Mouse (Mus musculus): ENCODE data around the gene Slc12a5. TPM values are rescaled to one million over a fixed set of nuclear protein-coding genes. Genes with fewer than 3 reads are reported as not detected.
A peak's percentile ranks its signal among the peaks of the same experiment; 100 is the strongest.

Slc12a5 gene
- polyA plus RNA-seq, 1 experiment, result 386 TPM

DNA sequence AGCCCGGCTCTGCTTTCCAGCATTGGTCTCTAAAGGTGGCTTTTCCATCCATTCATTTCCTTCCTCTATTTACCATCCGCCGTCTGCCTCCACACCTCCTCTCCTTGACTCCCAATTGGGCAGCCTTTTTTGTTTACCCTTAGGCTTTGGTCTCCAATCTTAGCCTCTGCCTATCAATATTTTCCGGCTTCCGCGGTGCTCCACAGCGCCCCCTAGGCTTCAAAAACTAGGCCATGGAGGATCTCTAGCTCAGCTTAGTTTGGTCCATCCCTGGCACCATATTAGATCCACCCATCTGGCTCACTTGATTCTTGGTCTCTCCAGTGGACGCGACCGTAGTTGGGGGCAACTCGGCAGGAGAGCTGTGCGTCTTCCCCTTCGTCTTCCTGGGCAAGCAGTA lies 10.1 kb upstream of the Slc12a5 start:
- no peak overlapping the region for H3K27ac ChIP-seq (ENCODE audit: insufficient read depth, low read length)
- peaks cover 3% of the 10 kb centered on the region; the same call in 1 of the 2 replicates for H3K27me3 ChIP-seq (ENCODE audit: control insufficient read depth, insufficient read depth, low read length)
- TF ChIP-seq CTCF (IDR thresholded peaks at IDR 0.05; ENCODE audit: borderline replicate concordance, insufficient read depth, low read depth, low read length), result peak; percentile 47; the same call in 1 of the 2 replicates
- no peak for TF ChIP-seq POLR2A (IDR thresholded peaks at IDR 0.05; ENCODE audit: borderline replicate concordance, insufficient read depth, low read length)
- peak in 1 of 2 experiments; percentile 24 for DNase-seq
- WGBS, result 27% methylated on average over 13 of the region's 13 CpGs
- H3K4me3 ChIP-seq (replicated peaks; ENCODE audit: insufficient read depth, low read depth, low read length), result no peak overlapping the region
- peaks cover 5% of the 10 kb centered on the region for H3K4me1 ChIP-seq (ENCODE audit: control insufficient read depth, insufficient read depth, low read length)

DNA sequence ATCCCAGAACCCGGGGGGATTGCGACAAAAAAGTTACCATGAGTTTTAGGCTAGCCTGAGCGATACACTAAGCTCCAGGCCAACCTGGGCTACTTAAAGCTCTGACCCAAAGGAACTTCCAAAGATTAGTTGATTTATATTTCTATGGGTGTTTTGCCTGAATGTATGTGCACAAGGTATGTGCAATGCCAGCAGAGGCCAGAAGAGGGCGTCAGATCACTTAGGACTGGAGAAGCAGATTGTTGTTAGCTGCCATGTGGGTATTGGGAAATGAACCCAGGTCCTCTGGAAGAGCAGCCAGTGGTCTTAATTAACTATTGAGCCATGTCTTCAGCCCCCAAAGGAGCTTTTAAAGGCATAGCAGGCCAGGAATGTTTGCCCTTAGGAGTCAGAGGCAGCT lies 8.9 kb upstream of the Slc12a5 start:
- WGBS, result 84% methylated on average over 4 of the region's 4 CpGs
- TF ChIP-seq CTCF (IDR thresholded peaks at IDR 0.05; ENCODE audit: borderline replicate concordance, insufficient read depth, low read depth, low read length) (peak; percentile 8; the same call in 1 of the 2 replicates), POLR2A (IDR thresholded peaks at IDR 0.05; ENCODE audit: borderline replicate concordance, insufficient read depth, low read length) (no peak)
- Histone ChIP-seq H3K27me3 (ENCODE audit: control insufficient read depth, insufficient read depth, low read length) (peaks cover 3% of the 10 kb centered on the region; the same call in 1 of the 2 replicates), H3K4me1 (ENCODE audit: control insufficient read depth, insufficient read depth, low read length) (peaks cover 5% of the 10 kb centered on the region), H3K4me3 (replicated peaks; ENCODE audit: insufficient read depth, low read depth, low read length) (no peak overlapping the region), H3K27ac (ENCODE audit: insufficient read depth, low read length) (no peak overlapping the region)
- no peak for DNase-seq

DNA sequence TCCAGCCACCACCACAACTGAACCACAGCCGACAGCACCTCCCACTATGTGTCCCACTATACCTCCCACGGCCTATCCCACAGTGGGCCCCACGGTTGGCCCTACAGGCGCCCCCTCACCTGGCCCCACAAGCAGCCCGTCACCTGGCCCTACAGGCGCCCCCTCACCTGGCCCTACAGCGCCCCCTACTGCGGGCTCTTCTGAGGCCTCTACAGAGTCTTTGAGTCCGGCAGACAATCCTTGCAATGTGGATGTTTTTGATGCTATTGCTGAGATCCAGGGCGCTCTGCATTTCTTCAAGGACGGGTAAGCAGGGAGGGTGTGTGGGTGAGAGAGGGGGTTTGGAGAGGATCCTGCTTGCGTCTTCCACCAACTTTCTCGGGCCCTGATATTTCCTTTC lies 8.2 kb upstream of the Slc12a5 start:
- TF ChIP-seq POLR2A (IDR thresholded peaks at IDR 0.05; ENCODE audit: borderline replicate concordance, insufficient read depth, low read length) (no peak), CTCF (IDR thresholded peaks at IDR 0.05; ENCODE audit: borderline replicate concordance, insufficient read depth, low read depth, low read length) (no peak)
- WGBS, result 60% methylated on average over 13 of the region's 13 CpGs
- H3K27ac ChIP-seq (ENCODE audit: insufficient read depth, low read length), result no peak overlapping the region
- H3K27me3 ChIP-seq (ENCODE audit: control insufficient read depth, insufficient read depth, low read length), result peaks cover 3% of the 10 kb centered on the region; the same call in 1 of the 2 replicates
- no peak overlapping the region for H3K4me3 ChIP-seq (replicated peaks; ENCODE audit: insufficient read depth, low read depth, low read length)
- DNase-seq, result peak in 1 of 2 experiments; percentile 17
- H3K4me1 ChIP-seq (ENCODE audit: control insufficient read depth, insufficient read depth, low read length), result peaks cover 5% of the 10 kb centered on the region

DNA sequence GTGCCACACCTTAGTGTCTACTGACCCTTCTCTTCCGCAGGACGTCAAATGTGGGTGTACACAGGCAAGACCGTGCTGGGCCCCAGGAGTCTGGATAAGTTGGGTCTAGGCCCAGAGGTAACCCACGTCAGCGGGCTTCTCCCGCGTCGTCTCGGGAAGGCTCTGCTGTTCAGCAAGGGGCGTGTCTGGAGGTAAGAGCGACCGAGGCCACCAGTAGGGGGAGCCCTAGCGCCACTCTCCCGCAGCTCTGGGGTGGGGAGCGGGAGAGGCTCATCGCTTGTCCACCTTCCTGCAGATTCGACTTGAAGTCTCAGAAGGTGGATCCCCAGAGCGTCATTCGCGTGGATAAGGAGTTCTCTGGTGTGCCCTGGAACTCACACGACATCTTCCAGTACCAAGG lies 7.4 kb upstream of the Slc12a5 start:
- 1% methylated on average over 21 of the region's 21 CpGs for WGBS
- TF ChIP-seq POLR2A (IDR thresholded peaks at IDR 0.05; ENCODE audit: borderline replicate concordance, insufficient read depth, low read length), result no peak
- TF ChIP-seq CTCF (IDR thresholded peaks at IDR 0.05; ENCODE audit: borderline replicate concordance, insufficient read depth, low read depth, low read length), result peak; percentile 93
- Histone ChIP-seq H3K4me1 (ENCODE audit: control insufficient read depth, insufficient read depth, low read length) (peaks cover 5% of the 10 kb centered on the region), H3K27me3 (ENCODE audit: control insufficient read depth, insufficient read depth, low read length) (peaks cover 3% of the 10 kb centered on the region; the same call in 1 of the 2 replicates), H3K4me3 (replicated peaks; ENCODE audit: insufficient read depth, low read depth, low read length) (peak overlapping the region; percentile 44), H3K27ac (ENCODE audit: insufficient read depth, low read length) (no peak overlapping the region)
- peak; percentile 84 to 89 for DNase-seq

DNA sequence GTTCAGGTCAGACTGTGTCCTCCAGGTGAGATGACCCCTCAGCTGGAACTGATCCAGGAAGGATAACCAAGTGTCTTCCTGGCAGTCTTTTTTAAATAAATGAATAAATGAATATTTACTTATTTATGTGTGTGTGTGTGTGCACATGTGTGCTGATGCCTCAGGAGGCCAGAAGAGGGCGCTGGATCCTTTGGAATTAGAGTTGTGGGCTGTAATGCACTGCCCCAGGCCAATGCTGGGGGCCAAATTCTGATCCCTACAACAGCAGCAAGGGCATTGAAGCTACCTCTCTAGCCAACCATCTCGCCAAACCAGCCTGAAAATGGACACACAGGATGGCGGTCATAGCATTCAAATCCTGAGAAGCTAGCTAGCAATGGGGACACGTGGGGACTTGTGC lies 4.9 kb upstream of the Slc12a5 start:
- WGBS, result 74% methylated on average over 4 of the region's 4 CpGs
- Histone ChIP-seq H3K4me3 (replicated peaks; ENCODE audit: insufficient read depth, low read depth, low read length) (no peak overlapping the region), H3K27me3 (ENCODE audit: control insufficient read depth, insufficient read depth, low read length) (no peaks in the 10 kb centered on the region), H3K4me1 (ENCODE audit: control insufficient read depth, insufficient read depth, low read length) (peaks cover 8% of the 10 kb centered on the region), H3K27ac (ENCODE audit: insufficient read depth, low read length) (no peak overlapping the region)
- no peak for DNase-seq
- TF ChIP-seq CTCF (IDR thresholded peaks at IDR 0.05; ENCODE audit: borderline replicate concordance, insufficient read depth, low read depth, low read length), result no peak
- TF ChIP-seq POLR2A (IDR thresholded peaks at IDR 0.05; ENCODE audit: borderline replicate concordance, insufficient read depth, low read length), result no peak

DNA sequence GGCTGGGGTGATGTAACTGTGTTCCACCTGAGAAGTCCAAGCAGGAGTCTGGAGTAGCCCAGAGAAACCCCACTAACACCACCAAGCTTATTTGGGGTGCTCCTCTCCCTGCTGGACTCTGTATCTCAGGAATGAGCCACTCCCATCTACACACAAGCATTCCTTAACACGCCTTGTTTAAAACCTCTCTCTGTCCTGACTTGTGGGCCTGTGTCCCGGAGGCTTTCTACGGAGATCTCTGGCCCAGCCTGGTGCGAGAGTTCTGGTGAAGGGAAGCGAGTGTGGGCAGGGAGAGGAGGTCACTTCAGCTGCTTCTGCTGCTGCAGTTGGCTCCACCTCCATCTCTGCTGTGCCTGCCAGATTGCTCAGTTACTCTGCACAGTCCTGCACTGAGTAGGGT lies 4.4 kb upstream of the Slc12a5 start:
- DNase-seq, result no peak
- H3K27ac ChIP-seq (ENCODE audit: insufficient read depth, low read length), result no peak overlapping the region
- TF ChIP-seq CTCF (IDR thresholded peaks at IDR 0.05; ENCODE audit: borderline replicate concordance, insufficient read depth, low read depth, low read length) (no peak), POLR2A (IDR thresholded peaks at IDR 0.05; ENCODE audit: borderline replicate concordance, insufficient read depth, low read length) (no peak)
- no peak overlapping the region for H3K4me3 ChIP-seq (replicated peaks; ENCODE audit: insufficient read depth, low read depth, low read length)
- H3K27me3 ChIP-seq (ENCODE audit: control insufficient read depth, insufficient read depth, low read length), result no peaks in the 10 kb centered on the region
- WGBS, result 78% methylated on average over 5 of the region's 5 CpGs
- peaks cover 8% of the 10 kb centered on the region for H3K4me1 ChIP-seq (ENCODE audit: control insufficient read depth, insufficient read depth, low read length)

DNA sequence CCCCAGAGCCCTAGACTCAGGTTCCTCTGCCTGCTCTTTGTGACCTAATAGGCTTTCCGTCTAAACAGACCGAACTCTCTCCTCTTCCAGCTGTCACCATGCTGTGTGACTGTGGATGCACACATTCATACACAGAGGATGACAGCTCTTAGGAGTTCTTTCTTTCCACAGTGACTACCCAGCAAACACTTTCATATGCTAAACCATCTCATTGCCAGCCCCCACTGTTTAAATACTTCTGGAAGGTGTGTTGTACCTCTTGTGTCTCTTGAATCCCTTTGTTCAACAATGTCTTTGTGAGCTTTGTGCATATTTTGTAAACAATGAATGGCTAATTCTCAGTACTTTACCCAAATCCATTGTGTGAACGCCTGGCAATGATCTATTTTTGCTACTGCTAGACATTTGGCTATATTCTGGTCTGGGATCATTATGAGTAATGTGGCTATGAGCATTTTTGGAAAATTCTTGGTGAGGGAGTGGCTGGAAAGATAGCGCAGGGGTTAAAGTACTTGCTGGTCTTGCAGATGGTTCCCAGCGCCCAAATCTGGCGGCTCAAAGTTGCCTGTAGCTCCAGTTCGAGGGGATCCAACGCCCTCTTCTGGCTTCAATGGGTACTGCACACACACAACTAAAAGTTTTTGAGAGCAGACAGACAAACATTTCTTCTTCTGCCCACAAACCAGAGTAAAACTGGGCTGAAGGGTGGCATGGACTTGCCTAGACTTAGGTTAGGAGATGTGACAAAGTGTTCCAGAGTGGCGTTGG lies 2.9 kb upstream of the Slc12a5 start:
- no peaks in the 10 kb centered on the region for H3K27me3 ChIP-seq (ENCODE audit: control insufficient read depth, insufficient read depth, low read length)
- no peak overlapping the region for H3K27ac ChIP-seq (ENCODE audit: insufficient read depth, low read length)
- H3K4me1 ChIP-seq (ENCODE audit: control insufficient read depth, insufficient read depth, low read length), result peaks cover 16% of the 10 kb centered on the region
- 61% methylated on average over 9 of the region's 9 CpGs for WGBS
- no peak overlapping the region for H3K4me3 ChIP-seq (replicated peaks; ENCODE audit: insufficient read depth, low read depth, low read length)
- TF ChIP-seq POLR2A (IDR thresholded peaks at IDR 0.05; ENCODE audit: borderline replicate concordance, insufficient read depth, low read length), result no peak
- 0 out of 2 replicates have a peak, but pooled peaks have one; percentile 4 for TF ChIP-seq CTCF (IDR thresholded peaks at IDR 0.05; ENCODE audit: borderline replicate concordance, insufficient read depth, low read depth, low read length)
- DNase-seq, result no peak

Measured in cerebellum, adult 2 months (tissue).